Mouse (Mus musculus): ENCODE measurements at regions not wholly inside any gene's neighbourhood (a gene's known extent, or its start where the extent isn't known, plus 50 kb on each side); places are given as distances from the start of the nearest gene placed in this dataset.

DNA sequence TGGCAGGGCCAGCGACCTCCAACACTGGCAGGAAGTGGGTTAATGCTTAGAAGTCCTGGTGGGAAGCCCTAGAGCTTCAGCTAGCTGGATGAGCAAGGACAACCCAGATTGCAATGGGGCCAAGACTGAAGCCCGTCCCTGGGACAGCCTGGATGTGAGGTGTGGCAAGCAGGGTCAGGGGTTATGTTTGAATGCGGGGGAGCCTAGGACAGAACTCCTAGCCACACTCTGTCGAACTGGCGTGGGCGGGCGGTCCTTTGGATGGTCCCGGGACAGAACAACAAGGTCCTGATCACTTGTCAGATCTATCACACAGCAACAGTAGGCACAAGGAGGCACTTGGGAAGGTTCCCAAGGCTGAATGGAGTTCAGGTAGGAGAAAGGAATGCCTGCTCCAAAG, 101.1 kb upstream of the Ccnd1 start:
- DNase-seq = no peak

DNA sequence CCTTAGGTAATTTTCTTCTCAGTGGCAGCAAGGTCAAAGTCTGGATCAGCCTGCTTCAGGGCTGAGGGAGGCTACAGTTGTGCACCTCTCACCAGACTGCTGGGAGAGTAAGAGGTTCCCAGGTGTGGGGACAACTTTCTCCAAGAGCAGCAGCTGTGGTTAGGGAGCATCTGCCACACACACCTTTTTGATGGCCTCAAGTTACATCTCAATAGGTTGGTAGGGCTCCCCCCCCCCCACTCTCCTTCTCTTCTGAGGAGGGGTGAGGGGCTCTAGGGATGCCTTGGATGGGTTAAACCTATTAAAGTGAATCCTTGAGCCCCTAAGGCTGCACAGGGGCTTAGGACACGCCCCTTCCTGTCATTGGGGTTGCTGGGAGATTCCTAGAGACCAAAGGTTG, 94.7 kb upstream of the Ccnd1 start:
- DNase-seq = no peak

DNA sequence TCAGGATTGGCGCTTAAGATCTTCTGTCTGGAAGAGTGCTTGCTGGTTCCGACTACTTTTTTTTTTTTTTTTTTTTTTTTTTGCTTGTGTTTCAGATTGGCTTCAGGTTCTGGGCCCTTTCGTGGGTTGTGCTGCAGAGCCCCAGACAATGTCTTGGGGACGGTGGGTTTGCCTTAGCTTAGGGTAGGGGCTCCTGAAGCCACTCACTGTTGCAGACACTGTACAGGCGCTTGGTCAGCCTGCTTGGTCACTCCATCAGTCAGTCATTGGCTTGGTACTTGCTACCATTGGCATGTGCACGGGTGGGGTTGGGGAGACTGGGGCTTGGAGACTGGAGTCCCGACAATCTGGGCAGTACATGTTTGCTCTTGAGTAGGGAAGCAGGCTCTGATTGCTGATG, 91.5 kb upstream of the Ccnd1 start:
- DNase-seq = no peak

GRCm38 (mm10) chr7:145030635-145031141, 91.0 kb upstream of the Ccnd1 start:
- DNase-seq = peak; percentile 80

GRCm38 (mm10) chr7:145029622-145030021, 89.9 kb upstream of the Ccnd1 start:
- no peak for DNase-seq

DNA sequence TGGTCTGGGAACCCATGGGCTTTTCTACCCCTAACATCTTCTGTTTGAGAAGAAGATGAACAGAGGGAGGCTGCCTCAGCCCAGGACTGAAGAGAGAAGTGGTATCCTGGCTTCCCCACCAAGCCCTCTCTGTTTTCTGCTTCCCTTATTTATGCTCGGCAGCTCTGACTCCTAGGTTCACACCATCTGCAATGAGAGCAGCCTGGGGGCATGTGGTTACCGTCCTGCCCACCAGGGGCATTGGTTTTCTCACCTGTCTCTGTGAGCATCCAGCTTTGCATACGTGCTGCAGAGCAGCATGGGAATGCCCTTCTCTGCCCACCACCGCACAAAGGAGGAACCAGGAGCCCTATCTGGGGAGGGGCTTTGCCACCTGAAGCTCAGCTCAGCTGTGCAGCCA, 89.4 kb upstream of the Ccnd1 start:
- DNase-seq = no peak

- DNase-seq = no peak
These were observed 87.3 kb upstream of the Ccnd1 start for GRCm38 (mm10) chr7:145027061-145027460.

DNA sequence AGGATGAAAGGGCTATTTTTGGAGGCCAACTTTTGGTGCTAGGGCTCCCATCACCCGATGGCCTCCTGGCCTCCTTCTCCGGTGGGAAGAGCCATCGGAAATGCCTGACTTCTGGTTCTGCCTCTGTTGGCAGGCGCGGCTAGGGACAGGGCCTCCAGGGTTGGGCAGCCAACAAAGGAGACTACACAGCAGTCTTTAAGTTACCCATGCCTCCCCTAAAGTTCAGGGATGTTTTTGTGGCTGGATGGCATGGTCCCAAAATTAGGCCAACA, 86.2 kb upstream of the Ccnd1 start:
- DNase-seq = no peak

GRCm38 (mm10) chr7:145025186-145026013, 85.7 kb upstream of the Ccnd1 start:
- DNase-seq = no peak

GRCm38 (mm10) chr7:145024651-145025050, 84.9 kb upstream of the Ccnd1 start:
- DNase-seq = no peak

- DNase-seq = peak; percentile 40
These were observed 79.4 kb upstream of the Ccnd1 start for GRCm38 (mm10) chr7:145019137-145019536.

GRCm38 (mm10) chr7:145018149-145018548, 78.4 kb upstream of the Ccnd1 start:
- no peak for DNase-seq

DNA sequence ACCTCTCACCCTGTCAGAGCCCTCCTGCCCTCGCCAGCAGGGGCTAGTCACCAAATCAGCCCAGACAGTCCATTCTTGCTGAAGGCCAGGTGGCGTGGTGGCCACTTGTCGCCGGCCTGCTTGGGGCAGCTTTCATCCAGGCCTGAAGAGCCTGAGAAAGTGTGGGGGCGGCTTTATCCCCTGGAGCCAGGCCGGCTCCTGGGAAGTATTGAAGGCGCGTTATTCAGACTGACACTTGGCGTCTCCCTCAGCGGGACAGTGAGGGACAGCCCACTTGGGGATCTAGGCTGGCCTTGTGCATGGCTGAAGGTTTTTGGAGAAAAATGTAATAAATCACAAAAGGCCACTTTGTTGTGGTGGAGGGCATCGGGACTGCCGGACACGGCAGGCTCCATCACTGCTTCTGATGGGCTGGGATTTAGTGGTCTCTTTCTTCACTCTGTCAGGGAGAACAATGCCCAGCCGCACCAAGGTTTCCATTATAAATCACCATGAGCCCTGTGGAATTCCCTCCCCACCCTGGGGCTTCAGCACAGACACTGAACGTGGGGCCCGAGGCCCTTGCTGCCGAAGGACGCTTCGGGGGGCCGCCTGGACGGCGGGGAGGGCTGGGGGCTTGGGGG, 75.8 kb upstream of the Ccnd1 start:
- no peak for DNase-seq

DNA sequence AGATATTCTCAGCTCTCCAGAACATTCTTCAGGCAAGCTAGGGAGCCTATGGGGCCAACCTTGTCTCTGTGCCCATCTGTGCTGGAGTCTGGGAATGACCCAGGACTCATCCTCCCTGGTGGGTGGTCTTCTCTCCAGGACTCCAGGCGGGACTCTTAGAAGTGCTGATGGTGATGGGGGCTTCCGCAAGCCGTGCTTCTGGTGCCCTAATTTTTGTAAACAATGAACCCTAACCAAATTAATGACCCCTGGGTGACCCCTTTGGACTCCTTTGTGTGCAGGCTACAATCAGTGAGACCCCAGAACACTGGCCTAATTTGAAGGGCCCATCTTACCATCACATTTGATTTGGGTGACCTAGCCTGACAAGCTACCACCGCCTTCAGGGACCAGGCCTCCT, 71.0 kb upstream of the Ccnd1 start:
- DNase-seq = no peak

DNA sequence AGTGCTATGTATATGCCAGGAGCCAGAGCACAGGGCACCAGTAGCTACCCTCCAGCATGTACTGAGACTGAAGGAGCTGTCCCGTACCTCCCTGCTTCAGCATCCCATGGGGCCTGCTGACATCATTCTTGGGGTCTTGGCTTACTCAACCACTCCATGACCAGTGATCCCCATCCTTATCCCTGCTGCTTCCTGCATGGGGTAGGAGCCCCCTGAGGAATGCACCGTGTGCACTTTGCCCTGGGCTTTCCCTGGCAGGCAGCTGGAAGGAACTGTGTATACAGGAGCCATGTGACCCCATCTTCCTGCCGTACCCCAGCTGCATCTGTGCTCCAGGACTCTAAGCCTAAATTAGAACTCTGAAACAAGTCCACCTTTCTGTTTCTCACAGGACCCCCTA, 70.3 kb upstream of the Ccnd1 start:
- DNase-seq = no peak

GRCm38 (mm10) chr7:145008662-145009333, 69.1 kb upstream of the Ccnd1 start:
- no peak for DNase-seq

GRCm38 (mm10) chr7:145007216-145007615, 67.5 kb upstream of the Ccnd1 start:
- DNase-seq = no peak

GRCm38 (mm10) chr7:145001503-145002084, 61.9 kb upstream of the Ccnd1 start:
- DNase-seq = no peak

DNA sequence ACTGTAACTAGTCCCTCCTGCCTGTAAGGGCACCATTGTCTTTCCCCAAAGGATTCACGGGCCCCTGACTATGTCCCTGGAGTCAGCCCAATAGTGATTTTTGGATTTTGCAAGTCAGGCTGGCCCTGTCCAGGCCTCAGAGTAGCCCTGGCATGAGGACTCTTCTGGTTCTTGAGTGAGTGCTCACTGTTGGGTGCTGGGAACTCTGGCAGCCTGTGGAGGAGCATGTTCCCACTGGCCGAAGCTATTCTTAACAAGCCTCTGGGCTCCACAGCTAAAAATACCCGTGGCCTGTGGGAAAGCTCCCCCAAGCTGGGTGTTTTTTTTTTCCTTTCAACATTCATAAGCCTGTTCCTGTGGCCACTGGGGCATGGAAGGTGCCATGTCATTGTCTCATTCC, 60.0 kb upstream of the Ccnd1 start:
- DNase-seq = no peak

DNA sequence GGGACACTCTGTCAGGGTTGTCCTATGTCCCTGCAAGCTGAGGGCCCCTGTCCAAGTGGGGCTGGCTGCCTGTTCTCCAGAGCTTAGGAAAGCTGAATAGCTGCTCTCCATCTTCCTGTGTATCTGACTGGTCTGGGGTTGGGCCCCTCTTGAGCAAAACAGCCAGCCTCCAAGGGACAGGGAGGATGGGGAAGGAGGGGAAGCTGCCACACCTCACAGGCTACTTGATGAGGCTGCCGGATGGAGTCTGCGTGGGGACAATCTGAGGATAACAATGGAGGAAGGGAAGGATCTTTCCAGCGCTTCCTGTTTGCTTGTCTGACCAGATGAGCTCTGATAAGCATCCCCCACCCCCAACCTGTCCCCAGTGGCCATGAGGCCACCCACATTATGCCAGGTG, 57.1 kb upstream of the Ccnd1 start:
- DNase-seq = no peak

- no peak for DNase-seq
These were observed 54.5 kb upstream of the Ccnd1 start for GRCm38 (mm10) chr7:144994229-144994628.

DNA sequence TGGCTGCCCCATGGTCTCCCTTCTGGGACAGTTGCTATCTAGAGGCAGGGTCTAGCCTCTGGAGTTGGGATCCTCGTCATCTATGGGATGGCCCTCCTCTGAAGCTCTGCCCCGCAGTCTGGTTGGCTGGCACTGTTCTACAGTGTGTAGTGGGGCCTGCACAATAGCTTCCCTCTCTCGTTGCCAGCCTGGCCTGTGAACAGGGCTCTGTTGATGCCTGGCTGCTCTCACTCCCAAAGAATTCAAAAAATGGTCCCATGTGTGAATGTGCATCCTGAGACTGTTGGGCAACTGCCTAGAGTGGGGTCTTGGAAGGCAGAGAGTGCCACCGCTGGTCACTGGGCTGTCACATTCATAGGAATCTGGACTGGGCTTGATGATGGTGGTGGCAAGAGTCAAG, 53.8 kb upstream of the Ccnd1 start:
- DNase-seq = no peak

- DNase-seq = no peak
These were observed 52.0 kb upstream of the Ccnd1 start for GRCm38 (mm10) chr7:144991760-144992159.

Measured in right cerebral cortex, postnatal 14 days (tissue).